Mouse (Mus musculus) kidney, adult 18-20 months (tissue): ENCODE data around the gene Fermt3.
"Not testable (repeated sequence)": the region's sequence is repeated elsewhere in the genome, so short reads cannot be mapped to it uniquely, and the experiment has no call there.

Experiments used
- DNase-seq: peaks from one replicate; pipeline ENCODE4 v3.0.0; 2021

The Fermt3 gene

GRCm38 (mm10) chr19:7019191-7019590 lies at the start of gene Fermt3:
TSS of gene Fermt3 (minus strand) at chr19:7019469.
- no peak for DNase-seq

- peak; percentile 83 for DNase-seq
Measured at GRCm38 (mm10) chr19:7068136-7068535, 48.9 kb upstream of the Fermt3 start.

- DNase-seq = no peak
Measured at GRCm38 (mm10) chr19:7067344-7068050, 48.2 kb upstream of the Fermt3 start.

DNA sequence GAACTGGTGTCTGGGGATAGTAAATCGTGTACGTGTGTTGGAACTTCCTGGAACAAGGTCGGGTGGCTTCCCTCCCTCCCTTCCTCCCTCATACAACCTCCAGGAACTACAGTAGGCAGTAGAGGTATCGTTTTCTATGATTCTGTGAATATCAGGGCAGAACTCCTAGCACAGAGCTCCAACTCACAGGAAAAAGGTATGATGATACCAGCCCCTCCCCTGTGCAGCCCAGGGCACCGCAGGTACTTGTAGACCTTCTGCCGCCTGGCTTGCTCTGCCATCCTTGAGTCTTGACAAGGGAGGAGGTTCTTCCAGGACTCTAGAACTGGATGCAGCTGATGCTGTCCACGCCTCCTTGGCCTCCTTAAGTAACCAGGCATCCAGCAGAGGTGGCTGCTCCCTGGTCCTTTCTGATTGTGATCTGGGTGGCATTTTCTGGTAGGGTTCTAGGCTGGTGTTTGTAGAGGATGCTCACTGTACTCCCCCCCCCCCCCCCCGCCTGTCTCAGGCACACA lies 47.6 kb upstream of the Fermt3 start:
- DNase-seq = no peak

DNA sequence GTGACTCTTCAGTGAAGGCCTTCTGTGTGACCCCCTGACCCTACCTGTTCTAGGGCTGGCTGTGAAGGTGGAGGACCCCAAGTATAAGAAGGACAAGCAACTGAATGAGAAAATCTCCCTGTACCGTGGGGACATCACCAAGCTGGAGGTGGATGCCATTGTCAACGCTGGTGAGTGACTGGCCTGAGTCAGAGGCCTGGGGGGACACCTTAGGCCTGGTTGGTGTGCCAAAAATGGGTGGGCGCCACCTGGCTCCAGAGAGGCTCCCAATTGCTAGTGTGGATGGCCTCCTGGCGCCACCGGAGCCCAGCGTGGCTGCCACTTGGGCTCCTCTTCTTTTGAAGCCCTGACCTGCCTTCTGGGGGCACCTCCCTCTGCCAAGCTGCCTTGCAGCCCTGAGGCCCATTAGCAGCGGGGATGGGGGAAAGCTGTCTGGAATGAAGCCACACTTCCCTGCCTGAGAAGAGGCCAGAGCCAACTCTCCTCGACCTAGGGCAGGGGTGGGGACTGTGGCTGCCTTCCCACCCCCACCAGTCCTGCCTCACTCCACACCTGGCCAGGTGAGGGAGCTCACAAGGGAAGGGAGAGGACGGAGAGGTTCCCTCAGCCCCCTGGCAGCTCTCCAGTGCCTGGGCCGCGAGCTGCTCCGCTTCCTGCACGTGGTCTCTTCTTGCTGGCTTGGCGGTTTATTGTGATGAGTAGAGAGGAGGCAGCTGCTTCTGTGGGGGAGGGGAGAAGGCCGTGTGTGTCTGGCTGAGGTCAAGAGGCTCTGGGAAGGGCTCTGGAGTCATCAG lies 47.0 kb upstream of the Fermt3 start:
- DNase-seq = peak; percentile 64

DNA sequence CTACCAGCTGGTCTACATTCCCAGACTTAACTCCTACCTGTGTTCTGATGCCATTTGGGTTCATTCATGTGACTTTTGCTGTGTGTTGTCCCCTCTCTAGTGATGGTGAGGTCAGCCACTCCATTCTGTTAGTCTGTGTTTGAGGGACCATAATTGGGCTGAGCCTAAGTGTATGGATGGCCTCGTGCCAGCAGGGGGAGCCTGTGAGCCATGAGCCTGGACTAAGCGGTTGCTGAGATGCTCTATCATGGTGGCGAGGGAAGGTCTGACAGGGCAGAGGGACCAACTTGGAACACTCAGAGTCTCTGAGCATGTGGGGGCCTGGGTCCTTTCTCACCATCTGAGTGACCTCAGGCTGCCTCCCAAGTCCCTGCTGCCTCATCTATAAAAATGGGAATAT lies 45.3 kb upstream of the Fermt3 start:
- DNase-seq = peak; percentile 86

- DNase-seq = no peak
Measured at GRCm38 (mm10) chr19:7062916-7063315, 43.6 kb upstream of the Fermt3 start.

DNA sequence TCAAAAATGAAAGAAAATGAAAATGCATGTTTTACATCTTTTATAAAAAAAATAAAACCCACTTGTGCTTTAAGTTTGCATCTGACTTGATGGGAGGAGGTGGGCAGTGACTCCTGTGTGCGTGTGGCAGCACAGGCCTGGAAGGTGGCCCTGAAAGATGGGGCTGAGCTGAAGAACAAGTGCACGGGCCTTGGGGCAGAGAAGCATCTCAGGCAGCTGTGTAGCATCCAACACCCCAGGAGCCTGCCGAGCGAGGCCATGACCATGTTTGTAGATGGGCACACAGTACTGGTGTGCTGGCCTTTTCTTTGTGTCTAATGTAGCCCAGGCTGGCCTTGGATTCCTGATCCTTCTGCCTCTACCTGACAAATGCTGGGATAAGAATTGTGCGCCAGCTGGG lies 42.8 kb upstream of the Fermt3 start:
- no peak for DNase-seq

DNA sequence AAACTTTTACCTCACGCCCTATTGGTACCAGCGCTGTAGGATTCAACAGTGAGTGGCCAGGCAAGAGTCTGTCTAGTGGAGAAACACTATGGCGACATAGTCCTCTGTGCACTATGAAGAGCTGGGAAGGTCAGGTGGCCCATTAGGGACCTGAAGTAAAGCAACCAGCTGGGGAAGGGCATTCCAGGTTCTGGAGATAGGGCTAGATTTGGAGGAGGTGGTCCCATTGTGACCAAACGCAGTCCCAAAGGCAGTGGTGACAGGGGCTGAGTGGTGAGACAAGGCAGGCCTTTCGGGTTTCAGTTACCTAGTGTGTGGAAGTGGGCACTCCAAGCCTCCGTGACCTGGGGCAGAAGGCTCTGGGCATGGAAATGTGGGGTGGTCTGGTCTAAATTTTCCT lies 39.3 kb upstream of the Fermt3 start:
- no peak for DNase-seq

- peak; percentile 91 for DNase-seq
Measured at GRCm38 (mm10) chr19:7057722-7058207, 38.5 kb upstream of the Fermt3 start.

GRCm38 (mm10) chr19:7057126-7057721 lies 38.0 kb upstream of the Fermt3 start:
- DNase-seq = no peak

- DNase-seq = peak; percentile 88
Measured at GRCm38 (mm10) chr19:7056248-7057087, 37.2 kb upstream of the Fermt3 start, which contains the start of gene Macrod1. TSS of gene Macrod1 (plus strand) at chr19:7056810.

- no peak for DNase-seq
Measured at GRCm38 (mm10) chr19:7055173-7055572, 35.9 kb upstream of the Fermt3 start.

DNA sequence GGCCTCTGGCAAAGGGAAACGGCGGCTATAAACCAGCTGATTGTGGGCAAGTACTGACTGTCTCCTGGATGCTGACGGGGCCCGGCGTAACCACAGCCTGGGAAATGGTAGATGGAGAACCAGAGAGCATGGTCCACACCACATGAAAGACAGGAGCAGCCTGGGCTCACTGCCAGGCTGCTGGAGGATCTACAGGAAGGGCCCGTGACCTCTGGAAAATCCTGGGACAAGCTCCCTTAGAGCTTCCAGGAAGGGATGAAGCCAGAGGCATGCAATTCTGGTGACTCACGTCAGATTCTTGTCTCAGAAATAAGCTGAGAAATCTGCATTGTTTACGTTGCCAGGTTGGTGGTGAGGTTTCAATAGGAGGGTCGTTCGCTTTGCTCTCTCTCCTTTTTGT lies 35.5 kb upstream of the Fermt3 start:
- no peak for DNase-seq

DNA sequence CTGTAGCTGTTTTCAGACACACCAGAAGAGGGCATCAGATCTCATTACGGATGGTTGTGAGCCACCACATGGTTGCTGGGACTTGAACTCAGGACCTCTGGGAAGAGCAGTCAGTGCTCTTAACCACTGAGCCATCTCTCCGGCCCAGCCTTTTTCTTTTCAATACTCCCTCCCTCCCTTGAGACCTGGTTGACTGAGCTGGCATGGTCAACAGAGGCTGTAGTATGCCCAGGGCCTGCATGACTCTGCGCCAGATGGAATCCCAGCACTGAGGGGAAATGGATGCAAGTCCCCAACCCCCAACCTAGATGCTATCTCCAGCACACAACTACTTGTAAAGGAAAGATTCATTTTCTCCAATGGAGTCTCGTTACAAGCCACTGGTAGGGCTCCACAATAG lies 34.1 kb upstream of the Fermt3 start:
- not testable (repeated sequence) for DNase-seq

- no peak for DNase-seq
Measured at GRCm38 (mm10) chr19:7044706-7045105, 25.4 kb upstream of the Fermt3 start.

GRCm38 (mm10) chr19:7044279-7044678 lies 25.0 kb upstream of the Fermt3 start:
- no peak for DNase-seq

- DNase-seq = no peak
Measured at GRCm38 (mm10) chr19:7041171-7041570, 21.9 kb upstream of the Fermt3 start.

DNA sequence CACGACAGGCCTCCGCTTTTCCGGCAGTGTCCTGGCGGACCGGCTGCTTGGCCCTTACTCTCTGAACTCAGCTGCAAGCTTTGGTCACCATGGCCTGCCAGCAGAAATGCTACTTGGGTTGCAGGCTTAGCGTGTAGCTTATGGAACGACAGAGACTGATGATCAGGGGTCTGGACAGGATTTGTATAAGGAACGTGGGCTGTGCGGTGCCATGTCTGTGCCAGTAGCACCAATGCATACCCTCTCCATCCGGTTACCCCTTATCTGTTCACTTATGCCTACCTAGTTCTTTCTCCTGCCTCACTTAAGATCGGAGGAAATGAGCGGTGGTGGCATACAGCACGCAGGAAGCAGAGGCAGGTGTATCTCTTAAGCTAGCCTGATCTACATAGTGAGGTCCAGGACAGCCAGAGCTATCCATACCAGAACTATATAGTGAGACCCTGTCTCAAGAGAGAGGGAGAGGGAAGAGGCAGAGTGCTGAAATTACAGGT lies 21.4 kb upstream of the Fermt3 start:
- no peak for DNase-seq

- DNase-seq = peak; percentile 98
Measured at GRCm38 (mm10) chr19:7039841-7040636, 20.8 kb upstream of the Fermt3 start, which contains the start of gene Stip1. TSS of gene Stip1 (minus strand) at chr19:7039967.

DNA sequence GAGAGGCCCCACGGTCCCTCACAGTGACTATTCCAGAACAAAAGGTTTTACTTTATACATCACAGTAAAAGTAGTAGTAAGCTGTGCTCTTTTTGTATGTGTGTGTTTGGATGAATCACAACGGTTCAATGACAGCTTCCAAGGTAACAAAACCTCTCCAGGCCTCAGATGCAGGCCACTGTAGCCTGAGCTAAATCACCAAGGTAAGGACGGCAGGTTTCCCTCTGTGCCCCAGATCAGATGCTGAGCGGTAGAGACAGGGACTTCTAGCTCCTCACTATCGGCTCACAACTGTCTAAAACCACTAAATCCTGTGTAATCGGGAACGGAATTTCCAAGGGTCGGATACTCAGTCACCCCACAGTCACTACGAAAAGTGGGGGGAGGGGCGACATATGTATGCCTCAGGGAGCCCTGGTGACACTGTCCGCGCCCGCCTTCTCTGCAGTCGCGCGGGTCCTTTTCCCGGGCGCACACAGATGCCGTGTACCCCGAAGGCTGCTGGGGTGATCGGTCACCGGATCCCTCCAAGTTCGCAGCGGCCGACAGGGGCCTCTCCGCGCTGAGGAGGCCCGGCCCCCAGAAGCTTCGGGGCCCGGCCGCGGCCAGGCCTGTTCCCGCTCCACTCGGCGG lies 19.9 kb upstream of the Fermt3 start:
- DNase-seq = no peak
